Mouse (Mus musculus) brain, embryonic 18.5 days (tissue): ENCODE results near the gene Crebbp.
"Not testable (repeated sequence)": the region's sequence is repeated elsewhere in the genome, so short reads cannot be mapped to it uniquely, and the experiment has no call there.

Experiments used
- DNase-seq: peaks from one replicate; pipeline ENCODE4 v3.0.0-alpha.2; 2012; ENCODE audit warnings: low read depth, low spot score

Crebbp gene

DNA sequence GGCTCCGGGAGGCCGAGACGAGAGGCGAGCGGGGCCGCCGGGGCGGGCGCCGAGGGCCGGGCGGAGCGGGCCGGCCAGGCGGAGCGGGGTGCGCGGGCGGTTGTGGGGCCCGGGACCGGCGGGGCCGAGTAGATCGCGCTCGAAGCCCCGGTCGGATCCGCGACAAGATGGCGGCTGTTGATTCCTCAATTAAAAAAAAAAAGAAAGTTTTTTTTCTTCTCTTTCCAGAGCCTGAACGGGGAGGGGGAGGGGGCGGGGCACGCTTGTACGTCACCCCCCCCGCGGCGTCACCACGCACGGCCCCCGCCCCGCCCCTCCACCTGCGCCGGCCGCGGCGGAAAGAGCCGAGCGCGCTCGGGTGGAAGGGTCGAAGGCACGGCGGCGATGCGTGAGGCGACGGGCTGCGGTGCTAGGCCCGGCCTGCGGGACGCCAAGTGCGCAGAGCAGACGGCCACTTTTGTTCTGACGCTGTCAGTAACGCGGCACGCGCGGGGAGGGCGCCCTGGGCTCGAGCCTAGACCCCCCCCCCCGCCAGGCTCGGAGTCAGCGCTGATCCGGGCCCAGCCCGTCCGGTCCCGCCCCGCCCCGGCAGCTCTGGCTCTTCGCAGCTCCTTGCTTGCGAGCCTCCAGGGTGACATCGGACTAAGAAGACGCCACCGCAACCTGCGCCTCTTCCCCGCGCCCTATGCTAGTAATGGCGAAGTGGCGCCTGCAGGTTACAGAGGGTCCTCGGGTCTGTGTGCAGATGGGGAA is at the start of gene Crebbp:
Crebbp (minus strand) TSS at position 199 of the 753 bp plus-strand sequence.
- DNase-seq: peak; percentile 87

DNA sequence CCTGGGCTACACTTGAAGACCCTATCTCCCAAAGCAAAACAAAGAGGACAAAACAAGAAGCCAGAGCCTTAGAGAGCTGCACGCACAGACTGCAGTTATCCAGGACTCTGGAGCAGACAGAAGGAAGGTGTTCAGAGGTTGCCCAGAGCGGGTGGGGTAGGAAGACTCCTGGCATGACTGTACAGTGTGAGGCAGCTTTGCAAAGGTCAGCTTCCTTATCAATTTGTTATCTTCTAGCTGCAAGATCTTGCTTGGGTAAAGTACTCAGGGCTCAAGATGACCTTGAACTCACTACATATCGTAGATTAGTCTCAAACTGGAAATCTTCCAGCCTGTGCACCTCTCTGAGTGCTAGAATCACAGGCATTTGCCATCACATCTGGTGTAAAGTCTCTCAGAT is 49.7 kb upstream of the Crebbp start:
- DNase-seq: no peak

DNA sequence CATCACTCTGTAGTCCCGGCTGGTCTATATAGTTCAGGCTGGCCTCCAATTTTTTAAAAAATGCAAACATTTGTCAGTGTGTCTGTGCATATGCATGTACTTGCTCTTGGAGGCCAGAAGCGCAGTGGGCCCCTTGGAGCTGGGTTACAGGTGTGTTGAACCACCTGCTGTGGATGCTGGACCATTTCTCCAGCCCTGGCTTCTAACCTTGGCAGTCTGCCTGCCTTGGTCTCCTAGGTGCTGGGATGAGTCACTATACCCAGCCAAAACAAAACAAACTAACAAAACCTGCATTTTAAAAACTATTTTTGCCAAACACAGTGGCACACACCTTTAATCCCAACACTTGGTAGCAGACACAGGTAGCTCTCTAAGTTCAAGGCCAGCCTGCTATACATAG is 43.7 kb upstream of the Crebbp start:
- DNase-seq: no peak

GRCm38 (mm10) chr16:4248791-4249190 is 35.0 kb upstream of the Crebbp start:
- DNase-seq: no peak

DNA sequence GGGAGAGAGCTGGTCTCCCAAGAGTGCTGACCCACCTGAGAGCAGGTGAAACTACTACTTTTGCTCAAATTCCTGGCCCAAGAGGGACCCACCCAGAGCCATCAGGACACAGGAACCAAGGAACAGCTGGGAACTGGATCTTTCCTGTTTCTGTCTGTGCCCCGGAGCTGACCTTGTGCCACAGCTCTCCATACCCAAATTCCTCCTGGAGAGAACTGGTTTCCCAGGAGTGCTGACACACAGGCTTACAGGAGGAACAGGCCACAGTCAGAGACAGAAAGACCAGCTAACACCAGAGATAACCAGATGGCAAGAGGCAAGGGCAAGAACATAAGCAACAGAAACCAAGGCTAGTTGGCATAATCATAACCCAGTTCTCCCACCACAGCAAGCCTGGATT is 31.4 kb upstream of the Crebbp start:
- DNase-seq: not testable (repeated sequence)

DNA sequence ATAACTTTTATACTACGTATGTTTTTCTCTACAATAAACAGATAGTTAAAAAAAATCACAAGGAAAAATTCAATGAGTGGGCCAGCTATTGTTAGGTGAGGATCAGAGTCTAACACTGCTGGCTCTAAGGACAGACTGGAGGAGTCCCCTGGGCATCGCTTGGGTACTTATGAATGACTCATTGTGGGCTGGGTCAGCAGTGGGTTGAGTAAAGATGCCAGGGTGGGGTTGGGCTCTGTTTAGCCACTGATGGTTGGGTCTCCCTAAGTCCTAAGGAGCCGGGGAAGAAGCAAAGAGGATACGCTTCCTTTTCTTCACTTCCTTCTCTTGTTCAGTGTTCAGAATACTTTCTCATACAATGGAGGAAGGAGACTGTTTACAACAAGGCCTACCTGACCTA is 22.3 kb upstream of the Crebbp start:
- no peak for DNase-seq

DNA sequence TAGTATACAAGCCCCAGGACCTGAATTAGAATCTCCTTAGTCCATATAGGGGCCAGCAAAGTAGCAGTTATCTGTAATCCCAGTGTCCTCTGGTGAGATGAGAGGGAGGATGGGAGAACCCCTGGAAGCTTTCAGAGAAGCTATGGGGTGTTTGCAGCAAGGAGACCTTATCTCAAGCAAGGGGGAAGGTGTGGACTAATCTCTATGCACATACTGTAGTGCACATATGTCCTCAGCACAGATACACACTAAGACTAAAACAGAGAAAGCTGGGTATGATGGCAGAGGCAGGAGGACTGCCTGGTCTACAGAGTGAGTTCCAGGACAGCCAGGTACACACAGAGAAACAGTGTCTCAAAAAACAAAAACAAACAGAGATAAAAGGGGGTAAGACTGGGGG is 21.8 kb upstream of the Crebbp start:
- DNase-seq: no peak

DNA sequence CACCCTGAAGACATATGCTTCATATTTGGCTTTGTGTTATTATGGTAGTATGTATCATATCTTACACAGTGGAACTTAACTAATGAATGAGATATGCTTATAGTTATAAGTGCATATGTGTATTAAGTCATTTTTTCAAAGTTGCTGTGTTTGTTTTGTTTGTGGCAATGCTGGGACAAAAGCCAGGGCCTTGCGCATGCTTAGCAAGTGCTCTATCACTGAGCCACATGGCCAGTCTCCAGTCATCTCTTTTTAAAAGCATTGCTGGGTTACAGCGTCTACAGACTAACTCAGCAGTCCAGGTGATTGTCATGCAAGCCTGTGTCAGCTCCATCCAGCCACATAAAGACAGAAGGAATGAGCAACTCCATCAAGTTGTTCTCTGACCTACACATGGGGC is 12.0 kb upstream of the Crebbp start:
- no peak for DNase-seq

DNA sequence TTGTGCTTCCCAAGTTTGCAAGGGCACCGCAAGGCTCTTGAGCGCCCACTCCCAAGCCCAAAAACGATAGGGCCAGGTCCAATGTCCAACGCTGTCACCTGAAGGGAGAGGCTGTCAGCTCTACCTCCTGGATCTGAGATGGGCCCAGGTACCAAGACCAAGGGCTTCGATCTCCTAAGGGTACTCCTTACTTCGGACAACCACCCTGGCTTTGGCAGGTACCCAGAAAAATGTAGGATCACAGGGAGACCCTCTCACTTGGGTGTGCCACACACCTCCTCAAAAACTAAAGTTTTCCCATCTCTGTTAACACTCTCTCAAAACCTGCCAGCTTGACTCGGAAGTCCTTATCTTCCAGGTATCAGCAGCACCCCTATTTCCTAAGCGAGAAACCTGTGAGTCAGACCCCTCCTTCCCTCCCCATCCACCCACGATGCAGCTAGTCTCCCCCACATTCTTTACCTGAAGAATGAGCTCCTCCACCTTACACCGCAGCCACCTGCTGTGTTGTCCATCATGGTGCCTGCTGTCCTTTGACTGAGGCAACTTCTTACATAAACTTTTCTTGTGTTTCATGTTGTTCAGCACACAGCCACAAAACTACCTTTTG is 939 bp upstream of the Crebbp start:
- no peak for DNase-seq

DNA sequence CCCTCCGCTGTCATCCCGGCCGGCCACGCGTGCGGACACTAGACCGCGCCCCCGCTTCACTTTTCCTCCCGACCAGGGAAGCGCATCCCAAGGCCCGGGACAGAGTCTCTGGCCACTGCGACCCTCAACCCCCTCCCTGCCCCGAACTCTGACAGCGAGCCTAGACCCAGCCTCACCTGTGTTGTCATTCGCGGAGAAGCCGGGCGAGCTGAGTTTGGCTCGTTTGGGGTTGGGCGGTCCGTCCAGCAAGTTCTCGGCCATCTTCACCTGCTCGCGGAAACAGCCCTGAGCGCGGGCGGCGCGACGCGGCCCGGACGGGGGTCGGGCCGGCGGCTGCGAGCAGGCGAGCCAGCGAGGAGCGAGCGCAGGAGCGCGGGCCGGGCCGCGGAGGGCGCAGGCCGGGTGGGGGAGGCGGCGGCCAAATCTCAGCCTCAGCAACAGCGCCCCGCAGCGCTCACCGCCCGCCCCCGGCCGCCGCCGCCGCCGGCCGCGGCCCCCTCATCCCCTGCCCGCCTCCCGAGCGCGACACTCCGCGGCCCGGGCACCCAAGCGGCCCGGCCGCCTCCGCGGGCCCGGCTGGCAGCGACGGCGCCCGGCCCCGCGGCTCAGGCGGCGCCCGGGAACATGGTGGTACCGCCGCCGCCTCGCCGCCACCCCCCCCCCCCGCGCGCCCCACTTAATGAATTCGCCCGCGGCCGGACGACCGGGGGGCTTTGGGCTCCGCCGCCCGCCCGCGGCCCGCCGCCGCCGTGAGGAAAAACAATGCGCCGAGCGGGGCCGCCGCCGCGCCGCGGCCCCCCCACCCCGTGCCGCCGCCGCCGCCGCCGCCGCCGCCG is 616 bp downstream of the Crebbp start:
- DNase-seq: no peak

DNA sequence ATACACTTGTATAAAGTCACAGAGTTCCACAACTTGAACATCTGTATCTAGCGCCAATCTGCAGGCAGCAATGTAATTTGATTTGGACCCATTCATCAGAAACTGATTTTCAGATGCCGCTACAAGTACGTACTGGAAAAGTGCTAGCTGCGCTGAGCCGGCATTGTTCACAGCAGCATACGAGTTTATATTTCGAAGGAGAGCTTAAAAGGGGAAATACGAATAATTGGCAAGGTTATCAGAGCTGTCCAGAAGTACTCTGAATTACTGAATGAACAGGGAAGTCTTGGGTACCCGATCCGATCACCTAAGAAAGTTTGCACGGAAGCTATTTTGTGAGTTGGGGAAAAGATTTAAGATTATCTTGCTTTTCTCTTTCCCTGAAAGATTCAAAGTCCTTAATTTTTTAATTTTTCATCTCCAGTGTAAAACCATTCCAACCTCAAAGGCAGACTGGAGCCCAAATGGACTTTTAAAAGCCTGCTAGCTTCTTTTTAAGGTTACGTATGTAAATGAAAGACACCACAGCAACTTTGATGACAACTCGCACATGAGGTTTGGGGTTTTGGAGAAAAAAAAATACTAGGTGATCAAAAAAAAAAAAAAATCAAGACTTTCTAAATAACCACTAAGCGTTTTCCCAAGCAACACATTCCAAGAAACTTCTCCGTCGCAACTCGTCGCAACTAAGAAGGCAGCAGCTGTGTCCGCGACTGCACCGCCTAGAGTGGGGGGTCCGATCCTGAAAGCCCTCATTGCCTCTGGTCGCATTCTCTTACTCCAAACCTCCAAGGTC is 1.4 kb downstream of the Crebbp start:
- DNase-seq: no peak

DNA sequence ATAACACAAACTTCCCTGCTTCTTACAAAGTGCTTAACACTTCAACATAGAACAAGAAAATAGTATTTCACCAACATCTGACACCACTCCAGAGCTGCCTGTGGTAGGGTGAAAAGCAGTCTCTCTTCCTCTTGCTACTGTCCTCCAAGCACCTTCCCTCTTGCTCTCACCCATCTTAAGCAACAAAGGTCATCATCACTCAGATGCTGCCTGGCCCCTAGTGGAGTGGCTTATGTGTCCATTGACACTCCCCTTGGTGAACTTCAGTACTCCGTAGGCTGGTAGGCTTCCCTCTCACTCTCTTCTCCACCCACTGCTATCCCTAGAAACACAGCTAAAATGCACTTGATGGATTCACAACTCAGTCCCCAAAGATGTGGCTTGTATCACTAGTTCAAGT is 3.5 kb downstream of the Crebbp start:
- no peak for DNase-seq

GRCm38 (mm10) chr16:4203592-4203991 is 10.2 kb downstream of the Crebbp start:
- DNase-seq: no peak

- no peak for DNase-seq
Measured at GRCm38 (mm10) chr16:4199995-4200394, 13.8 kb downstream of the Crebbp start.

DNA sequence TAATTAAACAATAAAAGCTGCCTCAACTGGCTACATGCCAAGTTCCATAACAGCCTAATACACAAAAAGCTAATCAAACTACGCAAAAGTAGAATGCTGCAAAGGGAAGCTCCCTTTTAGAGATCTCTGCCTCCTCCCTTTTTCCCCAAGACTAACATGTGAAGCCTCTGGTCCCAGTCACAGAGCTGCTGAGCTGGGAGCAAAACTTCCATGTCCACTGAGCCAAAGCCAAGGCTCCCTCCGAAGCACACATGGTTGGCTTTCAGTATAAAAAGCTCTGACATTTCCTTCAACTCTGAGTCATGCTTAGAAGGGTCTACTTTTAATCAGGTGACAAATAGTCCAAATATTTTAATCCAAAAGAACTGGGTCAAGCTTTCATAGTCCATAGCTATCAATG is 14.2 kb downstream of the Crebbp start:
- DNase-seq: no peak

GRCm38 (mm10) chr16:4198004-4198403 is 15.8 kb downstream of the Crebbp start:
- DNase-seq: no peak

DNA sequence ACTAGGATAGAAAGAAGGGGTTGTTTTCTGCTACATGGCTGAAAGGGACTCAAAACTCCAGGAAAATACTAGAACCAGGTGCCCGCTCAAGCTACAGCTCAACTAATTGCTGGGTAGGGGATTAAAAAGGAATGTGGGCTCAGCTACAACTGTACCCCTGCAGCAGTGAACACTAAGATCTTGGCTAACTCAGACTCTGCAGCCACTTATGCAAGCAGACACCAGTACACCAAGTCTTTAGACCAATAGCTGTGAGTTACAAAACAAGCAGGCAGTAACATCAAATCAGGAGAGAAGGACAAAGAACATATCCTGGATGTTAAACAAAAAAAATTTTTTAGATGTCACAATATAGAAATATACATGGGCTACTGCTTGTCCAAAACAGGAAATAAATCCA is 23.6 kb downstream of the Crebbp start:
- DNase-seq: no peak

- DNase-seq: no peak
Measured at GRCm38 (mm10) chr16:4175134-4175533, 38.7 kb downstream of the Crebbp start.

DNA sequence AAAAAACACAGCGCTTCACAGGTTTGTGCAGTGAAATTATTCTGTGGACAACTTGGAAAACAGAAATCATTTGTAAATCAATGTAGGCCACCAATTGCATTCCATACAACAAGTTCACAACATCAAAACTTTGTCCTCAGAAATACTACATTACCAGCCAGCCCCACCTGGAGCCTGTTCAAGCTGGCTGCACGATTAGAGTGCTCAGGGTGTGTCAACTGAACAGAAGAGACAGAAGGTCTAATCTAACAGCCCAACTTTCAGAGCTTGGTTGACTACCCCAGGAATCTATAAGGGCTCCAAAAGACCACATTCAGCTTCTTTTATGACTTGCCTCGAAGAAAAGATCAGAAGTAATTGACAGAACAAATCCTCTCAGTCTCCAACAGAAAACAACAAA is 44.3 kb downstream of the Crebbp start:
- DNase-seq: no peak

DNA sequence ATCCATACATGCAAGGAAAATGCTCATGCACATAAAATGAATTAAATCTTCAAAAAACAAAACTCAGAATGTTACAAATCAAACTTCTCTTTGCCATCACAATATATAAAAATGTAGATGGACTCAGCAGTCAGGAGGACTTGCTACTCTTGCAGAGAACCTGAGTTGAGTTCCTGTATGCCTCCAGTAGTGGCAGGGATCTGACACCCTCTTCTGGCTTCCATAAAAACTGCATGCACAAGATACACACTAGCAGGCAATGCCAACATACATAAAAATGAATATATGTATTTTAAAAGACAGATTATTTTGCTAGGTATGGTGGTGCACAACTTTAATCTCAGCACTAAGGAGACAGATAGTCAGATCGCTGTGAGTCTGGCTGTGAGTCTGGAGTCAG is 45.3 kb downstream of the Crebbp start:
- DNase-seq: no peak

DNA sequence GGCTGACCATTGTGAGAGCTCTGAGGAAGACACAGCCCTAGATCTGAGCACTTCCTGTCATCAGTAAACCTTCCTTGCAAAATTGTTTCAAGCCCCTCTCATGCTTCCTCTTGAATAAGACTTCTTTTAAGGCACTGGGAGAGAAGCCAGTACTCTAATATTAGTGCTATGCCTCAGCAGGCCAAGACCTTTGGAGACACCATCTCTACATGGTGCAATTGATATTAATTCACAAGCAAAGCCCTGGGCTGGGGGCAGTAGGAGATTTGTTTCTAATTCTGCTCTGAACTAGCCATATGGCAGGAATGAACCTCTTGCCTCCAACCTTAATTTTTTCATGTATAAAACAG is 52.9 kb downstream of the Crebbp start:
- DNase-seq: no peak
